Mouse (Mus musculus) midbrain, embryonic 16.5 days (tissue): ENCODE results near the gene Chd3. TPM values are rescaled to one million over a fixed set of nuclear protein-coding genes. Genes with fewer than 3 reads are reported as not detected.

Experiments used
- ATAC-seq: fragments of 200-750 bp; cut with Nextera tagmentation; 2 replicates; pipeline ENCODE4 v1.8.0; 2017; ENCODE audit warnings: moderate TSS enrichment
- H3K27ac ChIP-seq: fragments of 300-500 bp; sonication (generic); 2 replicates; pipeline ENCODE4 v1.5.1; 2014; ENCODE audit warnings: mild to moderate bottlenecking, low read length, mixed read lengths
- H3K27me3 ChIP-seq: fragments of 300-500 bp; sonication (generic); 2 replicates; pipeline ENCODE4 v1.6.1; 2014; ENCODE audit warnings: low read depth, low read length, mixed read lengths; ENCODE audit not compliant: control insufficient read depth, insufficient read depth
- H3K36me3 ChIP-seq: fragments of 300-500 bp; sonication (generic); 2 replicates; pipeline ENCODE4 v1.6.1; 2014; ENCODE audit warnings: mild to moderate bottlenecking, low read length, moderate library complexity, mixed read lengths; ENCODE audit not compliant: control insufficient read depth, insufficient read depth
- H3K4me1 ChIP-seq: fragments of 300-500 bp; sonication (generic); 2 replicates; pipeline ENCODE4 v1.6.1; 2014; ENCODE audit warnings: mild to moderate bottlenecking, low read length, mixed read lengths; ENCODE audit not compliant: control insufficient read depth, insufficient read depth
- H3K4me2 ChIP-seq: fragments of 300-500 bp; sonication (generic); 2 replicates; pipeline ENCODE4 v1.6.1; 2014; ENCODE audit warnings: mild to moderate bottlenecking, low read length, mixed read lengths
- H3K4me3 ChIP-seq: fragments of 300-500 bp; sonication (generic); 2 replicates; pipeline ENCODE4 v1.5.1; 2014; ENCODE audit warnings: low read depth, mild to moderate bottlenecking, low read length, moderate library complexity, mixed read lengths
- H3K9ac ChIP-seq: fragments of 300-500 bp; sonication (generic); 2 replicates; pipeline ENCODE4 v1.6.1; 2014; ENCODE audit warnings: low read depth, low read length, mixed read lengths
- H3K9me3 ChIP-seq: fragments of 300-500 bp; sonication (generic); replicated peaks from 2 replicates; pipeline ENCODE4 v1.6.1; 2014; ENCODE audit warnings: mild to moderate bottlenecking, low read length, mixed read lengths; ENCODE audit not compliant: control insufficient read depth, poor library complexity, severe bottlenecking
- WGBS: fragments of 180-500 bp; shearing (Covaris S2); extraction: QIAGEN DNeasy Blood & Tissue Kit; methylation state at CpG from one replicate; pipeline ENCODE4 v1.1.7; 2014; 5-methylcytosine and 5-hydroxymethylcytosine counted together
- polyA plus RNA-seq: library from polyadenylated mRNA; unstranded; fragments of >200 nt; fragmentation: Nextera tagmentation; extraction: Ambion mirVana; gene quantifications from 2 replicates; pipeline ENCODE4 v1.2.1, GENCODE M21; 2015

The Chd3 gene
- polyA plus RNA-seq, 1 experiment from 2014 or later = 86.1 TPM

- H3K36me3 ChIP-seq = peaks cover 36% of the 10 kb centered on the region
- peak overlapping the region; percentile 90 for H3K9ac ChIP-seq
Observed at GRCm38 (mm10) chr11:69408541-69409377, 39.6 kb upstream of the Chd3 start.

DNA sequence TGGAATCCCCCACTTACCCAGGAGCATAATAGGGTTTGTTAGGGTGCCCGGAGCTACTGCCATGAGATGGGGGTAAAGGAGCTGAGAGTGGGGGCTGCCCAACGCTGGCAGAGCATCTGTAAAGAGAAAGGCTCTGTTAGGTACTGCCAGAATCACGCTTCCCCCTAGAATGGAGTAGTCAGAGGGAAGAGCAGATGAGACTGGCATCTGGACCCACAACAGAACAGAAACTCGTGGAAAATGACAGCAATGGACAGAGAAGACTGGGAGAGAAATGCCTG, 38.5 kb upstream of the Chd3 start:
- Histone ChIP-seq H3K9ac (no peak overlapping the region; the same call in 1 of the 2 replicates), H3K27me3 (no peaks in the 10 kb centered on the region), H3K36me3 (peaks cover 43% of the 10 kb centered on the region), H3K9me3 (no peaks in the 10 kb centered on the region), H3K4me3 (no peak overlapping the region), H3K4me1 (peaks cover 28% of the 10 kb centered on the region), H3K27ac (peak overlapping the region; percentile 84), H3K4me2 (peak overlapping the region; percentile 92; the same call in 1 of the 2 replicates)
- 91% methylated on average over 4 of the region's 4 CpGs for WGBS
- no peak for ATAC-seq

More at GRCm38 (mm10) chr11:69408541-69409377, 39.6 kb upstream of the Chd3 start:
- H3K4me2 ChIP-seq = peak overlapping the region; percentile 92
- ATAC-seq = peak; percentile 70
- H3K4me1 ChIP-seq = peaks cover 39% of the 10 kb centered on the region
- H3K4me3 ChIP-seq = peak overlapping the region; percentile 75
- no peaks in the 10 kb centered on the region for H3K9me3 ChIP-seq
- peak overlapping the region; percentile 84 for H3K27ac ChIP-seq
- no peaks in the 10 kb centered on the region for H3K27me3 ChIP-seq
- under 1% methylated on average over 33 of the region's 33 CpGs for WGBS

GRCm38 (mm10) chr11:69406867-69407723, 37.9 kb upstream of the Chd3 start:
- Histone ChIP-seq H3K36me3 (peaks cover 46% of the 10 kb centered on the region), H3K9me3 (no peaks in the 10 kb centered on the region), H3K9ac (no peak overlapping the region), H3K4me3 (no peak overlapping the region), H3K4me2 (no peak overlapping the region), H3K27me3 (no peaks in the 10 kb centered on the region), H3K27ac (no peak overlapping the region), H3K4me1 (peaks cover 23% of the 10 kb centered on the region)
- 91% methylated on average over 16 of the region's 16 CpGs for WGBS
- no peak for ATAC-seq

DNA sequence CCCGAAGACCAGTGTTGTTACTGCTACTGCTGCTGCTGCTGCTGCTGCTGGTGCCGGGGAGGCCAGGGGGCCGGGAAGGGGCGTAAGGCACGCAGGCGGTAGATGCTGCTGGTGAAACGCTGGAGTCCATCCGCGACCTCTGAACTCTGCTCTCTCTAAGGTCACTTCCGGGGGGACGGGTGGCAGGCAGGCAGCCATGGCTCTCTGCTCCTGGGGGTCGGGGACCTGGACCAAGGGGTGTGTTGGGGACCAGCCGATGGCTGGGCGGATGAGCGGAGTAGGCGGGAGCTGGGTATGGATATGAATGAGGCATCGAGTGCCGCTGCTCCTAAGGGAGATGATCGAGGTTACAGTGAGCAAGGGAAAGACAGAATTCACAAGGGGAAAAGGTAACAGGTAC, 37.1 kb upstream of the Chd3 start:
- ATAC-seq = no peak
- H3K9me3 ChIP-seq = no peaks in the 10 kb centered on the region
- peaks cover 50% of the 10 kb centered on the region for H3K36me3 ChIP-seq
- peaks cover 17% of the 10 kb centered on the region for H3K4me1 ChIP-seq
- H3K27me3 ChIP-seq = no peaks in the 10 kb centered on the region
- H3K9ac ChIP-seq = no peak overlapping the region
- no peak overlapping the region for H3K4me3 ChIP-seq
- 88% methylated on average over 19 of the region's 19 CpGs for WGBS
- no peak overlapping the region for H3K4me2 ChIP-seq
- H3K27ac ChIP-seq = no peak overlapping the region

- 91% methylated on average over 24 of the region's 24 CpGs for WGBS
- no peak for ATAC-seq
- H3K36me3 ChIP-seq = peaks cover 51% of the 10 kb centered on the region
Observed at GRCm38 (mm10) chr11:69405397-69406200, 36.4 kb upstream of the Chd3 start.

GRCm38 (mm10) chr11:69404595-69405396, 35.6 kb upstream of the Chd3 start:
- 90% methylated on average over 23 of the region's 24 CpGs for WGBS
- H3K4me2 ChIP-seq = no peak overlapping the region
- H3K36me3 ChIP-seq = peaks cover 57% of the 10 kb centered on the region
- H3K27me3 ChIP-seq = no peaks in the 10 kb centered on the region
- no peak overlapping the region for H3K27ac ChIP-seq
- ATAC-seq = no peak
- no peak overlapping the region for H3K4me3 ChIP-seq
- peaks cover 17% of the 10 kb centered on the region for H3K4me1 ChIP-seq
- H3K9ac ChIP-seq = no peak overlapping the region
- no peaks in the 10 kb centered on the region for H3K9me3 ChIP-seq

More at GRCm38 (mm10) chr11:69405397-69406200, 36.4 kb upstream of the Chd3 start:
- Histone ChIP-seq H3K4me2 (no peak overlapping the region), H3K9ac (no peak overlapping the region), H3K4me1 (peaks cover 17% of the 10 kb centered on the region), H3K9me3 (no peaks in the 10 kb centered on the region), H3K27ac (no peak overlapping the region), H3K4me3 (no peak overlapping the region), H3K27me3 (no peaks in the 10 kb centered on the region)

DNA sequence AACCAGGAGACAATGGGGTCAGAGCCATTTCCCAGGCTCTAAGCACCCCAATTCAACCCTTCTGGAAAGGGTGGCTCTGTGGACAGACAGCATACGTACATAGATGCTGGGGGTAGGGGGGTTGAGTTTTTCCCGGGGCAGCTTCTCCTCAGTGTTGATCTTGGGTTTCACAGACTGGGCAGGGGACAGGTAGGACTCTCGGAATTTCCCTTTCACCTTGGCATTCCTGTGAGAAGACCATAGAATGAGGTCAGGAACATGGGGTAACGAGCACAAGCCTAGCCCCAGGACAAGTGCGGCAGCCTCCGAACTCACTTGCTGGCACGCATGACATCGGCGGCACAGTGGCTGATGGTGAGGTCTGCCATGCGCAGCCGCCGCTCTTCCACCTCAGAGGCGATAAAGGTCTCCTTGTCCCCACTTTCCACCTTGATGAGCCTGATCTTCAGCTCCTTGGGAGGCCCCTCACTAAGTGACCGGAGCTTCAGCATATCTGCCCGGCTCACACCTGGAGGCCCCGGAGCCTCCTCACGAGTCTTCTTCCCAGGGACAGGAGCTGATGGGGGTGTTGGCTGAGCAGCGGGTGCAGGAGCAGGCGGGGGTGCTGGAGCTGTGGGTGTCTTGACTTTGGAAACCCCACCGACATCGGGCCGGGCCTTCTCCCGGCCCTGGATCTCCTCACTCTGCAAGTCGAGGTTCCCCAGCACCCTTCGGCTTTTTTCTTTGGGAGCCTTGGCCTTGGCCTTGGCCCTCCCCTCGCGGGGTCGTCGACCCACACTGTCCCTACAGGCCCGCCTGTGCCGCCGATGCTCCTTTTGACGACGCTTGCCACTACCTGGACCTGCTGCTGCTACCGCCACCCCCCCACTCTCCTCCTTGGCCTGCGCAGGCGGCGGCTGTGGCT, 34.7 kb upstream of the Chd3 start:
- no peaks in the 10 kb centered on the region for H3K27me3 ChIP-seq
- 95% methylated on average over 34 of the region's 38 CpGs for WGBS
- no peaks in the 10 kb centered on the region for H3K9me3 ChIP-seq
- peaks cover 12% of the 10 kb centered on the region for H3K4me1 ChIP-seq
- H3K27ac ChIP-seq = no peak overlapping the region
- H3K4me3 ChIP-seq = no peak overlapping the region
- no peak for ATAC-seq
- H3K4me2 ChIP-seq = no peak overlapping the region
- no peak overlapping the region for H3K9ac ChIP-seq
- H3K36me3 ChIP-seq = peaks cover 62% of the 10 kb centered on the region
